Mouse (Mus musculus) retina, postnatal 1 day (tissue): ENCODE measurements around the gene Pspn.
A peak's percentile ranks its signal among the peaks of the same experiment; 100 is the strongest.

Source experiments
- DNase-seq: peaks from one replicate; pipeline ENCODE4 v3.0.0-alpha.2; 2012

Gene Pspn

DNA sequence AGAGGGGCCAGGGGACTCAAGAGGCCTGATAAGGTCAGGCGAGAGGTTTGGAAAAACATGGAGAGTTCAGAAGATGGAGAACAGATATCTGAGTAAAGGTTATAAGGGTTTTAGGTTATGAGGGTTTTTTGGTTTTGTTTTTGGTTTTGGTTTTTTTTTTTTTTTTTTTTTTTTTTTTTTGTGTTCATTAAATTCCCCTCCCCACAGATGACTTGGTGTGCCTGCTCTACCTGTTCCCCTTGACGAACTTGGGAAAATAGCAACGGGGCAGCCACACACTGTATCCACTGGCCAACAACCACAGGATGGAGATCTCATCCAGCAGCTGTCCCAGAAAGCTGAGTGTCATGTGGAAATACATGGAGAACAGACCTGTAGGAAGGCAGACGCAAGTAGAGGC lies 41.2 kb downstream of the Pspn start:
- no peak for DNase-seq

DNA sequence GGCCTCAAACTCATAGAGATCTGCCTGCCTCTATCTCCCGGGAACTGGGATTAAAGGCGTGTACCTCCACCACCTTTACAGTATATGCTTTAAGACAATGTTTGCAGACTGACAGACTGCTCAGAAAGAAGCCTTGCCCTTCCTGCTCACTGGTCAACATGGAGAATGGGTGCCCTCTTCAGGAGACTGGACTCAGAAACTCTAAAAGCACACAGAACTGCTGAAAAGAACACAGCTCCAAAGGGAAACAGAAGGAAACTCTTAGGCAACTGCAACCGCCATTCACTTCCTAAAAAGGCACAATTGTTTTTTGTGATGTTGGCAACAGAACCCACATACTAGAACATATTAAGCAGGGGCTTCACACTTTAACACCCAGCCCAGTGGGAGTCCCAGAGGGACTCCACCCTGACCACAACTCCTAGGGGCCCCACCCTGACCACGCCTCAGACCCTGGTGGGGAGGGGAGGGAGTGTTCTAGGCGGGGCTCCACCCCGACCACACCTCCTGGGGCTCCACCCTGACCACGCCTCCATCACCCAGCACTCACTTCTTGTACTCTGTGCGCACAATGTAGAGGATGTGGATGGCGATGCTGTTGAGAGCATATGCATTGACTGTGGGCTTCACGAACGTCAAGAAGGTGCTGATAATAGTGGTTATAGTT lies 41.9 kb downstream of the Pspn start:
- DNase-seq: no peak

DNA sequence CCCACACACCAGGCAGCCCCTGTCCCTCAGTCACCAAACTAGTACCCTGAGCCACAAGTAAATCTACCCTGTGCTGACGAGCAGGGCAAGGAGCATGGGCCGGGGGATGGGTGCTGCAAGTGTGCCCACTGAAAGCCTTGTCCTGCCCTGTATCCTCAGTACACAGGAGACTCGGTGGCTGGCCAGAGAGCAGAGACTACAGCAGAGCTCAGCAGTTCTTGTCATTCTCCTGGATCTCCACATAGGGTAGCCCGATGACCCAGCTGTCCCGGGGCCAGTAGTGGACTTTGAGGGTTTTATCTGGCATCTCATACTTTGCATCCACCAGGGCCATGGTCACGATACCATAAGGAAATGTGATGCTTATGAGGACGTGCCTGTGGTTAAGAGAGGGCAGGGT lies 44.9 kb downstream of the Pspn start:
- DNase-seq: no peak

DNA sequence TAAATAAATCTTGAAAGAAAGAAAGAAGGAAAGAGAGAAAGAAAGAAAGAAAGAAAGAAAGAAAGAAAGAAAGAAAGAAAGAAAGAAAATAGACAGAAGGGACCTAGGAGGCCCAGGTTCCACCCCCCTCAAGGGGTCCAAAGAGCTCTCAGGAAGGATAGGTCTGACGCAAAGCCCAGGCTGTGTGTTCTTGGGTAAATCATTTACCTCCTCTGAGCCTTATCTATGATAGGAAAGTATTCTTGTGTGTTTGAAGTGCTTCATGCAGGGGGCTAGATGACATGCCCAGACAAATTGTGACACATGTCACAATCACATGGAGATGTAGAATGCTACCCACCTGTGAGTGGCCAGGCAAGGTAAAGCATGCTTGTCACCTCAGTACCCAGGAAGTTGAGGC lies 47.2 kb downstream of the Pspn start:
- no peak for DNase-seq

DNA sequence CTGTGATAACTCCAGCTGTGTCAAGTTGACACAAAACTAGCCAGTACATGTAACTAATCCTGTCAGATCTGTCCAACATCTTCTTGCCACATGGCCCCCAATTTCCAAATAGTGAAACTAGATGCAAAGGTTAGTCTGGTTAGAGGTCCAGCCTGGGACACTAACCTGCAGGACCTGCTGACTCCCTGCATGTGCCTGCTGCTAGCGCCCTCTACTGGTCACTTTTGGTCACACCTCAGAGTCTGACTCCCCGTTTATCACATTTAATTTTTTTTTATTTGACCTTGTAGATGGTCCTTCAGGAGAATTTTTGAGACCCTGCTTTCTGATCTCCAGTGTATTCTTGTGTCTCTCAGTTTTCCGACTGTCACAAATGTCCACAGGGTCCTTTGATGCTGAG lies 48.9 kb downstream of the Pspn start:
- peak; percentile 63 for DNase-seq
